Mouse (Mus musculus): ENCODE measurements around the gene Meis3.

Gene Meis3

GRCm38 (mm10) chr7:16160702-16161101 lies 14.2 kb upstream of the Meis3 start:
- DNase-seq (ENCODE audit: low spot score): no peak

GRCm38 (mm10) chr7:16161302-16161701 lies 13.6 kb upstream of the Meis3 start:
- DNase-seq (ENCODE audit: low spot score): no peak

GRCm38 (mm10) chr7:16162036-16162435 lies 12.9 kb upstream of the Meis3 start:
- no peak for DNase-seq (ENCODE audit: low spot score)

- no peak for DNase-seq (ENCODE audit: low spot score)
These were observed 2.7 kb upstream of the Meis3 start for GRCm38 (mm10) chr7:16172141-16172581.

- no peak for DNase-seq (ENCODE audit: low spot score)
These were observed 2.2 kb upstream of the Meis3 start for GRCm38 (mm10) chr7:16172586-16173140.

GRCm38 (mm10) chr7:16173146-16173545 lies 1.7 kb upstream of the Meis3 start:
- DNase-seq (ENCODE audit: low spot score): no peak

- DNase-seq (ENCODE audit: low spot score): no peak
These were observed 647 bp downstream of the Meis3 start for GRCm38 (mm10) chr7:16175542-16175931.

- DNase-seq (ENCODE audit: low spot score): no peak
These were observed 3.2 kb downstream of the Meis3 start for GRCm38 (mm10) chr7:16178114-16178513.

- no peak for DNase-seq (ENCODE audit: low spot score)
These were observed 8.8 kb downstream of the Meis3 start for GRCm38 (mm10) chr7:16183663-16184062.

- no peak for DNase-seq (ENCODE audit: low spot score)
These were observed 12.6 kb downstream of the Meis3 start for GRCm38 (mm10) chr7:16187494-16187893.

- DNase-seq (ENCODE audit: low spot score): peak; percentile 81
These were observed 17.4 kb downstream of the Meis3 start for GRCm38 (mm10) chr7:16192315-16192714.

- no peak for DNase-seq (ENCODE audit: low spot score)
These were observed 18.8 kb downstream of the Meis3 start for GRCm38 (mm10) chr7:16193702-16194101.

GRCm38 (mm10) chr7:16196616-16197015 lies 21.7 kb downstream of the Meis3 start:
- DNase-seq (ENCODE audit: low spot score): no peak

- DNase-seq (ENCODE audit: low spot score): no peak
These were observed 22.3 kb downstream of the Meis3 start for GRCm38 (mm10) chr7:16197166-16197565.

GRCm38 (mm10) chr7:16198540-16198939 lies 23.6 kb downstream of the Meis3 start:
- no peak for DNase-seq (ENCODE audit: low spot score)

- DNase-seq (ENCODE audit: low spot score): no peak
These were observed 26.2 kb downstream of the Meis3 start for GRCm38 (mm10) chr7:16201136-16201535.

GRCm38 (mm10) chr7:16202756-16203504 lies 28.0 kb downstream of the Meis3 start:
- DNase-seq (ENCODE audit: low spot score): no peak

GRCm38 (mm10) chr7:16203505-16203903 lies 28.6 kb downstream of the Meis3 start:
- no peak for DNase-seq (ENCODE audit: low spot score)

GRCm38 (mm10) chr7:16204791-16205190 lies 29.9 kb downstream of the Meis3 start:
- no peak for DNase-seq (ENCODE audit: low spot score)

GRCm38 (mm10) chr7:16207076-16207475 lies 32.2 kb downstream of the Meis3 start:
- no peak for DNase-seq (ENCODE audit: low spot score)

- DNase-seq (ENCODE audit: low spot score): peak; percentile 72
These were observed 32.6 kb downstream of the Meis3 start for GRCm38 (mm10) chr7:16207496-16207895.

- no peak for DNase-seq (ENCODE audit: low spot score)
These were observed 34.1 kb downstream of the Meis3 start for GRCm38 (mm10) chr7:16208781-16209665.

GRCm38 (mm10) chr7:16210862-16211365 lies 36.0 kb downstream of the Meis3 start:
- no peak for DNase-seq (ENCODE audit: low spot score)

All from layer of hippocampus, adult 11-12 months (tissue).